Mouse (Mus musculus) limb, embryonic 14.5 days (tissue): ENCODE measurements around the gene Tex14. TPM values are rescaled to one million over a fixed set of nuclear protein-coding genes. Genes with fewer than 3 reads are reported as not detected.
"Not testable (repeated sequence)": the region's sequence is repeated elsewhere in the genome, so short reads cannot be mapped to it uniquely, and the experiment has no call there.

Experiments
- ATAC-seq: fragments of 200-750 bp; cut with Nextera tagmentation; 2 replicates; pipeline ENCODE4 v1.8.0; 2017; ENCODE audit warnings: low read depth, moderate number of reproducible peaks, moderate TSS enrichment; ENCODE audit not compliant: low FRiP score
- DNase-seq: peaks from one replicate; pipeline ENCODE4 v3.0.0-alpha.2; 2015; ENCODE audit warnings: low spot score
- H3K27ac ChIP-seq: fragments of 300-500 bp; sonication (generic); replicated peaks from 2 replicates; pipeline ENCODE4 v1.5.1; 2014; ENCODE audit warnings: low read depth, mild to moderate bottlenecking, low read length, moderate library complexity, mixed read lengths
- H3K27me3 ChIP-seq: fragments of 300-500 bp; sonication (generic); 2 replicates; pipeline ENCODE4 v1.6.1; 2014; ENCODE audit warnings: low read length, mixed read lengths; ENCODE audit not compliant: control insufficient read depth, insufficient read depth
- H3K36me3 ChIP-seq: fragments of 300-500 bp; sonication (generic); 2 replicates; pipeline ENCODE4 v1.6.1; 2014; ENCODE audit warnings: mild to moderate bottlenecking, low read length, moderate library complexity, mixed read lengths; ENCODE audit not compliant: control insufficient read depth, insufficient read depth
- H3K4me1 ChIP-seq: fragments of 300-500 bp; sonication (generic); 2 replicates; pipeline ENCODE4 v1.6.1; 2014; ENCODE audit warnings: antibody characterized with exemption, low read length, mixed read lengths; ENCODE audit not compliant: control insufficient read depth, insufficient read depth
- H3K4me2 ChIP-seq: fragments of 300-500 bp; sonication (generic); replicated peaks from 2 replicates; pipeline ENCODE4 v1.6.1; 2014; ENCODE audit warnings: low read depth, mild to moderate bottlenecking, low read length, moderate library complexity; ENCODE audit not compliant: severe bottlenecking
- H3K4me3 ChIP-seq: fragments of 300-500 bp; sonication (generic); replicated peaks from 2 replicates; pipeline ENCODE4 v1.5.1; 2014; ENCODE audit warnings: low read length
- H3K9ac ChIP-seq: fragments of 300-500 bp; sonication (generic); 2 replicates; pipeline ENCODE4 v1.6.1; 2014; ENCODE audit warnings: mild to moderate bottlenecking, low read depth, low read length, moderate library complexity; ENCODE audit not compliant: severe bottlenecking
- H3K9me3 ChIP-seq: fragments of 300-500 bp; sonication (generic); 2 replicates; pipeline ENCODE4 v1.6.1; 2016; ENCODE audit warnings: low read length; ENCODE audit not compliant: control insufficient read depth
- POLR2A ChIP-seq: fragments of 200-500 bp; IDR thresholded peaks from 2 replicates; pipeline ENCODE4 v1.8.0; 2012; ENCODE audit warnings: inconsistent platforms, mild to moderate bottlenecking, moderate library complexity, borderline replicate concordance; ENCODE audit not compliant: insufficient read depth, insufficient read length; ENCODE audit errors: extremely low read depth
- WGBS: fragments of 180-500 bp; shearing (Covaris S2); extraction: QIAGEN DNeasy Blood & Tissue Kit; methylation state at CpG from one replicate; pipeline ENCODE4 v1.1.7; 2014; 5-methylcytosine and 5-hydroxymethylcytosine counted together
- polyA plus RNA-seq, 2 experiments: library from polyadenylated mRNA; depleted of rRNA in 1 of 2; stranded (reverse) in 1 of 2; unstranded in 1 of 2; fragments of >200 nt; fragmentation: Nextera tagmentation in 1 of 2; extraction: Ambion mirVana in 1 of 2; gene quantifications; 2 replicates each; pipeline versions ENCODE4 v1.2.1 to v1.2.3; 2012 to 2014

Gene Tex14
- polyA plus RNA-seq, 2 experiments = 1.3 to 2.0 TPM

GRCm38 (mm10) chr11:87404111-87404853 lies 583 bp upstream of the Tex14 start:
- ATAC-seq = peak; percentile 98
- WGBS = 5% methylated on average over 58 of the region's 58 CpGs

GRCm38 (mm10) chr11:87413412-87413811 lies 8.5 kb downstream of the Tex14 start:
- not testable (repeated sequence) for ATAC-seq, H3K4me1 ChIP-seq, H3K27ac ChIP-seq, H3K27me3 ChIP-seq, H3K4me2 ChIP-seq, H3K9me3 ChIP-seq, H3K9ac ChIP-seq, H3K4me3 ChIP-seq, H3K36me3 ChIP-seq
- DNase-seq = peak; percentile 34
- 75% methylated on average over 3 of the region's 3 CpGs for WGBS

More at GRCm38 (mm10) chr11:87404111-87404853, 583 bp upstream of the Tex14 start:
- TF ChIP-seq POLR2A = peak; percentile 21; the same call in 1 of the 2 replicates
- H3K4me2 ChIP-seq = peak overlapping the region; percentile 52
- H3K27ac ChIP-seq = peak overlapping the region; percentile 96
- H3K9ac ChIP-seq = peak overlapping the region; percentile 86
- peak; percentile 95 for DNase-seq
- peaks cover 4% of the 10 kb centered on the region; the same call in 1 of the 2 replicates for H3K36me3 ChIP-seq
- H3K4me1 ChIP-seq = peaks cover 4% of the 10 kb centered on the region
- peak overlapping the region; percentile 63 for H3K4me3 ChIP-seq
- no peaks in the 10 kb centered on the region for H3K9me3 ChIP-seq
- no peaks in the 10 kb centered on the region for H3K27me3 ChIP-seq

GRCm38 (mm10) chr11:87416120-87416519 lies 11.3 kb downstream of the Tex14 start:
- Histone ChIP-seq H3K9me3 (no peaks in the 10 kb centered on the region), H3K4me2 (no peak overlapping the region), H3K36me3 (no peaks in the 10 kb centered on the region), H3K4me3 (no peak overlapping the region), H3K27ac (no peak overlapping the region), H3K4me1 (no peaks in the 10 kb centered on the region), H3K9ac (no peak overlapping the region), H3K27me3 (no peaks in the 10 kb centered on the region)
- TF ChIP-seq POLR2A = no peak
- no peak for DNase-seq
- ATAC-seq = no peak
- 46% methylated on average over 5 of the region's 5 CpGs for WGBS

- Histone ChIP-seq H3K4me1 (peaks cover 6% of the 10 kb centered on the region; the same call in 1 of the 2 replicates), H3K9me3 (no peaks in the 10 kb centered on the region), H3K4me3 (no peak overlapping the region), H3K27ac (no peak overlapping the region), H3K4me2 (no peak overlapping the region), H3K27me3 (no peaks in the 10 kb centered on the region), H3K9ac (no peak overlapping the region), H3K36me3 (no peaks in the 10 kb centered on the region)
- TF ChIP-seq POLR2A = no peak
- ATAC-seq (no peak), DNase-seq (no peak)
Measured at GRCm38 (mm10) chr11:87420861-87421260, 16.0 kb downstream of the Tex14 start.

GRCm38 (mm10) chr11:87421760-87422201 lies 16.9 kb downstream of the Tex14 start:
- no peak for ATAC-seq
- no peak for DNase-seq
- 8% methylated on average over 6 of the region's 6 CpGs for WGBS
- peak overlapping the region; percentile 94 for H3K27ac ChIP-seq
- H3K4me2 ChIP-seq = peak overlapping the region; percentile 50
- TF ChIP-seq POLR2A = no peak
- peaks cover 8% of the 10 kb centered on the region; the same call in 1 of the 2 replicates for H3K4me1 ChIP-seq
- H3K9me3 ChIP-seq = no peaks in the 10 kb centered on the region
- H3K36me3 ChIP-seq = no peaks in the 10 kb centered on the region
- no peaks in the 10 kb centered on the region for H3K27me3 ChIP-seq
- peak overlapping the region; percentile 25 for H3K4me3 ChIP-seq
- H3K9ac ChIP-seq = peak overlapping the region; percentile 48; the same call in 1 of the 2 replicates
